Mouse (Mus musculus) embryo, embryonic 11.5 days (tissue): ENCODE measurements at regions not wholly inside any gene's neighbourhood (a gene's known extent, or its start where the extent isn't known, plus 50 kb on each side); places are given as distances from the start of the nearest gene placed in this dataset.

ENCODE experiments used
- DNase-seq: peaks from one replicate; pipeline ENCODE4 v3.0.0-alpha.2; 2012; ENCODE audit warnings: low read depth, low spot score

DNA sequence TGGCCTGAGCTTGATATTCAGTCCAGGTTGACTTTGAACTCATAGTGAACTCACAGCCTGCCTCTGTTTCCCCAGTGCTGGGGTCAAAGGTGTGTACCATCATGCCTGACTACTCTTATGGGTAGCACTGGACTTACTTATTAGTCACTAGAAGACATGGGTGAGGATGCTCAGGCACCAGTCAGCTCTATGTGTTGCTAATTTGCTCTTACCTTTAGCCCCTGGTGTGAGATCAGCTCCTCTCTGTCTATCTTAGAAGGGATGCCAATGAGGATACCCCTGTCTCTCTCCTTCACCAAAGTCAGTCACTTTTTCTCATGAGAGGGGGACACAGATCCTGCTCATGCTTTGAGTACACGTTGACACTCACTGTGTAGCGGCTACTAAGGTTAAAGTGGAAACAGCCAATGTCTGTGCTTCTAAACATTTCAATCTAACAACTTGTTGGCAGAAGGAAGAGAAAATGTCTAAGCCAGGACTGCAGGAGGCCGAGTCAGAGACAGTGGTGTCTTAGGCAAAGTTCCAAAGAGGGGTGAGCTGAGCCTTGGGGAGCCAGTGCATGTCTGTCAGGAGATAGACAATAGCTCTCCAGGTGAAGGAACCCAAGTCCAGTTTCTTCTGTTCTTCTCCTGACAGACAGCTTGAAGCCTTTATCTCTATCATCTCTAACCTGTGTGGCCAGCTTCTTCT is 78.2 kb upstream of the Mkln1 start:
- no peak for DNase-seq

DNA sequence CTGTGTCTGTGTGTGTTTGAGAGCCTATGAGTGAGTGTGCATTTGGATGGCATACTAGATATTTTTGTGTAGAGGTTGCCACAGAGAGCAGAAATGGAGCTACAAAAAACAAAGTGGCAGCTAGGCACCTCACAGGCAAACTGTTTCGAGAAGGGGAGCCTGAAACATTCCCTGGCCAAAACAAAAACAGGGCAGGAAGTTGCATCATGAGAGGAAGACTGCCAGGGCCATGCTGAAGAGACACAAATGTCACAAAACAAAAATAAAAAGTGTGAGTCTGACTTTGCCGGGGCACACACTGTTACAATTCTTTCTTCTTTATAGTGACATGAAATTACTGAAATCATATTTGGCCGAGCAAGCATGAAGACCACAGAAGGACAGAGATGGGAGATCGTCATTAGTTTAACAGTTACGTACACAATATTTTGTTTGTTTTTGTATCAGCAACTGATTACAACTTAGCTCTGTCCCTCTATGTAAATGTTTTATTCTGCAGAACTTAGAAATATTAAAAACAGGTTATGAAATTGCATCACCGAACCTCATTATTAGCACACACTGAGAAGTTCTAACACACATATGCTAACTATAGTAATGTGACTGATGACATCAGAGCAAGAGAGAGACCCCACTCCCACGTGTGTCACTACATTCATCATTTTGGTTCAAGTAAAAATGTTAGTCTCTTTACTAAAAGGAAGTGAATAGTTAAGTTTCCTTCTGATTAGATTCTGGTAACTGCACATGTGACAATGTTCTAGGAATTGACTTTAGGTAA is 77.3 kb upstream of the Mkln1 start:
- no peak for DNase-seq

DNA sequence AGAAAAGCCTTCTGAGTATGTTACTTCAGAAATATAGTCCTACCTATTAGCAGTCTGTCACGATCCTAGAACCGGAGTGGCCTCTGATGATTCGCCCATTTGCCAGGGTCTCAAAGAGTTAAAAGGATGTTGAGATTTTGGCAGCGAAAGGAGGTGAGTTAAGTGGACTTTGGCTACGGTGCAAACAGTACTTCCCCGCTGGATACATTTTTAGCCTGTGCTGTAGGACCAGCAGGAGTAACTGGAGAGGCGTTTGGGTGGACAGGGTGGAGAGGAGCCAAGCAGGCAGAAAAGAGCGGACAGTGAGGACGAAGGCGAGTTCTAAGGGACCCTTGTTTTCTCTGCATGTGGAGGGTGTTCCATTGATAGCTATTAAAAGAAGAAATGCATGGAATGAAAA is 76.6 kb upstream of the Mkln1 start:
- no peak for DNase-seq

DNA sequence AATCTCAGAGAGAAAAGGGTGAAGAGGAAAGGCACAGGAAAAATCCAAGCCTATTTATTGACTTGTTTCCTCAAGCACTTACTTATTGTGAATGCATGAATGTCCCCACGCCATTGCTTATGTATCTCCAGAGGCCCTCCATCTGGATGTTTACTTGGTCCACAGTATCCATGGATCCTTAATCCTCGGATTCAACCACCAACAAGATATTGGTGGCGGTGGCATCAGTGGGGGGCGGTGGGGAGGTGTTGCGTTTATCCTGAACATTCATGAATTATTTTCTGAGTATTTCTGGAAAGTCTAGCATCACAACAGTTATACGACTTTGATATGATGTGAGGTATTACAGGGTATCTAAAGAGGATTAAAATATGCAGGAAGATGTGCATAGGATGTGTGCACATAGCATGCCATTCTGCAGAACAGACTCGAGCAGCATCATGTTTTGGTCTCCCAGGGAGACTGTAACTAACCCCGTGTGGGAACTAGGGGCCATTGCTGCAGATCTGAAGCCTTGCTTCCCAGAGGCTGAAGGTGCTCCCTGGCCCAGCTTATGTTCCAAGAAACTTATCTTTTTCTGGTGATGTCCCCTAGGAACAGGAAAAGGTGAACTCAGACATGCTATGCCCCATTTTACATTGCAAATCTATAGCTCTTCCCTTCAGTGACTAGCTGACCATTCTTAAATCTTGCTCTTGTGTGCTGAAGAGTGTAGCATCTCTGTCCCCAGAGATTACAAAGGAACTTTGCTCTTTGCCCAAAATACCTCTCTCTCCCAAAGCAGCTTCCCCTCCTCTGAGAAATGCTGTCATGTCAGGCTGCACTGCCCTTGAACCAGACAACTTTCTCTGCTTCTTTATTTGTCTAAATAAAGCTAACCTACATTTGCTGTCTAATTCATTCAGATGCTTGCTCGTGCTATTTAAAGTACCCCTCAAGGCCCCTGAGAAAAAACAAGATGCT is 75.0 kb upstream of the Mkln1 start:
- DNase-seq: no peak

DNA sequence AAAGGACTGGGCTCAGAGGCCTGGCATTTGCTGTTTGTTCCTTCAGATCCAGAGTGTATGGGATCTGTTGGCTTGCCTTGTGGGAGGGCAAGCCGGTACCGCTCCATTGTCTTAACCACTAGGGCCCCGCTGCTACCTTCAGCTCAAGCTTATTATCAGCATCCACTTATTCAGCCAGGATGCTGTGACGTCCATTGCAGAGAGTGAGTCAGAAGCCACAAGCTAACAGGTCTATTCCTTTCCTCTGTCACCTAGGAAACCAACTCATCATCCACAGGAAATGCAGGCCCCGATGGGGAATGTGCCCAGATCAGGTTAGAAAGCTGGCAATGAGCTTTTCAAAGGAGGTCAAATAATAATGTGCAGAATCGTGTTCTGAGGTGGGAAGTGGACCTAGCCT is 73.8 kb upstream of the Mkln1 start:
- DNase-seq: no peak

GRCm38 (mm10) chr6:31325621-31326020 is 72.9 kb upstream of the Mkln1 start:
- DNase-seq: no peak

GRCm38 (mm10) chr6:31330327-31330726 is 68.2 kb upstream of the Mkln1 start:
- no peak for DNase-seq

- DNase-seq: no peak
These were observed 67.7 kb upstream of the Mkln1 start for GRCm38 (mm10) chr6:31330868-31331267.

DNA sequence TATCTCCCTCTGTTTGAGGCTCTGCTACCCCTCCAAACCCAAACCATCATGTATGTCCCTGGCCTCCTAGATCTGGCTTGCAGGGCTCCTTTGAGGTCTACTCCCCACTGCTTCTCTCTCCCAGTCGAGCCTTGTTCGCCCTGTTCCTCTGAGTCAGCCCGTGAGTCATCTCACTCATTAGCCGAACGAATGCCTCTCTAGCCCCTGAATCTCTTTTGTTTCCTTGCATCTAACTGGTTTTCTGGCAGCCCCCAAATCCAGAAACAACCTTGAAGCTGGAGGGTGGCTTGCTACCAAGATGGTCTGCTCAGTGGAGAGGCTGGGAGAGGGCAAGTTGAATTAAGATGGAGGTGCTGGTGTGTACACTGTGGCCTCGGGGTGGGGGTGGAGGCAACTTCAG is 66.3 kb upstream of the Mkln1 start:
- no peak for DNase-seq

GRCm38 (mm10) chr6:31332714-31333113 is 65.8 kb upstream of the Mkln1 start:
- DNase-seq: no peak

DNA sequence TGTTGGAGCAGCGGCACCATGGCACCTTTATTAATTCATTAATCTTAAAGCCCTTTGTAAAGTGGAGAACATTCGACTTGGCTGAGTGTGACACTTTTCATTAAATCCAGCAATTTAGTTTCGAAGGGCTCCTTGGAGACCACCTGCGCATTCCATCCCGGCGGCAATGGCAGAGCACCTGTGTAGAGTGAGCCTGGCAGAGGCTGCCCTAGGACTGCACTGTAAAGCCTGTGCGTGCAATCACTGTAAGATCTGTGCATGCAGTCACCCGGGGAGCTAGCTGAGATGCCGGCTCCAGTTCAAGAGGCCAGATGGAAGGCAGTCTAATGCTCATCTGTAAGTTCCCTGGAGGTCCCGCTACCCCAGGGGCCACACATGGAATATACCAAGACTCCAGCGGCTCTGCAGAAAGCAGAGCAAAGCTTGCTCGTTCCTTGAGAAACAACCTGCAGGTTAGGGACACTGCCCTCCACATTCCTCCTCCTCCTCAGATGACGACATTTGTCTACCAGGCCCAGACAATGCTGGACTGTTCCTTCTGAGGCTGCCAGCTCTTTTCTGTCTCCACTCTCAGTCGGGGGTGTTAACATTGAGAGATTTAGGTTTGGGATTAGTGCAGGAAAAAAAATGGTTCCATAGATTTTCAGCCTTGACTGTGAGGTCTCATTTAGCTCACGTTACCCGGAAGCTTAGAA is 65.2 kb upstream of the Mkln1 start:
- no peak for DNase-seq

GRCm38 (mm10) chr6:31334086-31334485 is 64.4 kb upstream of the Mkln1 start:
- no peak for DNase-seq

GRCm38 (mm10) chr6:31339122-31339947 is 59.2 kb upstream of the Mkln1 start:
- DNase-seq: no peak

- no peak for DNase-seq
These were observed 58.6 kb upstream of the Mkln1 start for GRCm38 (mm10) chr6:31339948-31340250.

- DNase-seq: no peak
These were observed 53.0 kb upstream of the Mkln1 start for GRCm38 (mm10) chr6:31345366-31346084.

- no peak for DNase-seq
These were observed 50.2 kb upstream of the Mkln1 start for GRCm38 (mm10) chr6:31348333-31348732.
